Mouse (Mus musculus): ENCODE data around the gene Sult2a2.
"Not testable (repeated sequence)": the region's sequence is repeated elsewhere in the genome, so short reads cannot be mapped to it uniquely, and the experiment has no call there.

The Sult2a2 gene

GRCm38 (mm10) chr7:13733205-13733604 lies at the start of gene Sult2a2:
Gene Sult2a2, plus strand, starts transcription at chr7:13733505.
- not testable (repeated sequence) for DNase-seq

GRCm38 (mm10) chr7:13813913-13814312 lies 80.6 kb downstream of the Sult2a2 start:
- no peak for DNase-seq
